Mouse (Mus musculus) MN1 (cell line): ENCODE measurements at regions not wholly inside any gene's neighbourhood (a gene's known extent, or its start where the extent isn't known, plus 50 kb on each side); places are given as distances from the start of the nearest gene placed in this dataset.

Experiments used
- DNase-seq: peaks from one replicate; pipeline ENCODE4 v3.0.0-alpha.2; 2016; ENCODE audit warnings: low spot score

DNA sequence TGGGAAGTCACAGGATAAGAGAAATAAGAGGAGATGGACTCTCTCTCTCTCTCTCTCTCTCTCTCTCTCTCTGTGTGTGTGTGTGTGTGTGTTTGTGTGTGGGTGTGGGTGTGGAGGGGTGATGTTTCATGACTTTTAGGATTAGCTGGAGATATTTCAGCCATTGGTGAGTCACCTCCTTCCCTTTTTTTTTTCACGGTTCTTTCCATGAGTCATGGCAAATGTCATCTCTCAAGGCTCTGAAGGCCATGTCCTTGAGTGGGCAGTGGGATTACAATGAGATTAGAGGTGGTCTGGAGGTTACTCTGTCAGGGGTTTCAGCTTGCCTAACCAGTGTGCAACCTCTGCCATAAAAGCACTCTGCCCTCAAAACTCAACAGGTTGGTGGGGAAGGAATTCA, 329.3 kb downstream of the Phkb start:
- DNase-seq: no peak

DNA sequence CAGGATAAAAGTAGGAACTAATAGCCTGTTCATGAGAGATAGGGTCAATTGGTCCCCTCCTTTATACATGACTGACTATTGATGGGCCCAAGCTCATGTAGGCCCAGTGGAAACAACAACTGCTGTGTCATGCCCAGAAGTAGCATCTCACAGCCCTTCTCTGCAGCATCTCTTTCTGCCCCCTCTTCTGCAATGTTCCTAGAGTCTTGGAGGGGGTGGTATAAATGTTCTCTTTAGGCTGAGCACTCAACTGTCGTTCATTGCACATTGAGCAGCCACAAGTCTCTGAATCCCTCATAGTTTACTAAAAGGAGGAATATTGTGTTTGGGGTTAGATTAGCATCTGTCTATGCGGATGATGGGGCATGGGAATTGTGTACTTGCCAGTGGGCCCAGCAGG, 324.1 kb downstream of the Phkb start:
- no peak for DNase-seq

DNA sequence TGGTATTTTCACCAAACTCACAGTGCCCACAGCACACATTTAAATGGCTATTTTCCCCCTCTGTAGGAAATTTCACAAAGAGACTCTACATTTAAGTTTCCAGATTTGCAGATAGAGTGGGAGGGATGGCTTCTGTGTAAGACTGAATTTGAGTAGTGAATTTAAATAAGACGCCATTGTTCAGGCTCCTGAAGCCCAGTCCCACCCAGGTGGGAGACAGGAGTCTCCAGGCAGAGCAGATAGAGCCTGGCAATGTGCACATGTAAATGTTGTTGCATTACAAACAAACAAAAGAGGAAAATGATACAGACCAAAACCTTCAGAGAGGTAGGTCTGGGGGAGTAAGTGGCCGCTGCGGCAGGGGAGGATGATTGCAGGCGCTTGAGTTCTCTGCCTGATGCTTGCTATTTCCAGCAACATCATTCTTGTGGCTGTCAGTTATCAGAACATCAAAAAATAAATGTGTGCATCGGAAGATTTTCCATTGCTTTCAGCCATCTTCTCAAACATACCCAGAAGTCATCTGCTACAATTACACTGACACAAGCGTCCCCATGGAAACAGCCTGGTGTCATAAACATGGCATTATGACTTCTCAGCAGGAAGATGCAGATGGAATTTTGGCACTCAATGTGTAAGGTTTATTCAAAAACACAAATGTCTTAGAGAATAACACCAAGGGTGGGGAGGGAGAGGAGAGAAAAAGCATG, 318.5 kb downstream of the Phkb start:
- DNase-seq: no peak

DNA sequence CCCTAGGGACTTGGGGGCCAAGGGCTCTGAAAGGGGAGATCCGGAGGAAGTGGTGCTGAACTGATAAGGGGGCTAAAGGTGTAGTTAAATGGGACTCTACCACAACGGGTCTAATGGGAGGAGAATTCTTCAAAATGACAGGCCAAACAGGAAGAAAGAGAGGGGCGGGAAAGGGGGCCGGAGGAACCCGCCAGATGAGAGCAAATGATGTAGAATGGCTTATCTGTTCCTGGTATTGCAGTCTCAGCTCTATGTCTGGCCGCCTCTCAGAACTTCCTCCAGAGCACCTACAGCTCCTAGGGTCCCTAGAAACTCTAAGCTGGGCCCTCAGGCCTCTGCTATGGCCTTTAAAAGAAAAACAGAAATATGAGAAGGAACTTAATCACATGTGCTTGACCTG, 306.8 kb downstream of the Phkb start:
- no peak for DNase-seq

DNA sequence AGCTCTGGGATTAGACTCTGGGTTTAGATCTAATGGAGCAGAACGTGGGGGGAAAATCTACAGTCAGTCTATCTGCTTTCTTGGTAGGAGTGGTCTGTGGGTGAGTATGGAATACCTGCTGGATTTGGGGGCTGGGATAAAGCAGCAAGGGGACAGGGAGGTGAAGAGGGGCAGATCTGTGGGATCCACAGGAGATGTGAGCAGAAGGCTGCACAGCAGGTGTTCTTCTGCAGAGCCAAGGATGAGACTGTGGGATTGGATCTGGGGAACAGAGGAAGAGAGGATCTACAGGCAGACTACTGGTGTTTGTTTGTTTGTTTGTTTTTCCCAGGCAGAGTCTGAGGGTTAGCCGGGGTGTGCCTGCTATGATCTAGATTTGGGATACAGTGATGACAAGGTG, 284.5 kb downstream of the Phkb start:
- DNase-seq: no peak

DNA sequence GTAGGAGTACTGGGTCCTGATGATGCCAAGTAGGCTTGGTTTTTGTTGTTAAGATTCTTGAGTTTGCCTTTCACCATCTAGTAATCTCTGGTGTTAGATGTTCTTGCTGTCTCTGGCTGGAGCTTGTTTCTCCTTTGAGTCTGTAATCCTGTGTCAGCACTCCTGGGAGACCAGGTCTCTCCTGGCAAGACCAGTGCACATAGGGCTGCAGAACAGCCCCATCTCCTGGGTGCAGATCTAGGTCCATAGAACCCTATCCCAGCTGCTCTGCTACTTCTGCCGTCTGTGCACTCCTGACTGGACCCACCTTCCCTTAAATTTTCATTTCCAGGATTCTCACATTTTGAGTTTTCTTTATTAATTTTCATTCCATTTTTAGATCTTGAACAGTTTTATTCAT, 283.9 kb downstream of the Phkb start:
- DNase-seq: no peak
